Mouse (Mus musculus) CH12.LX (cell line): ENCODE data around the gene Aff3. TPM values are rescaled to one million over a fixed set of nuclear protein-coding genes. Genes with fewer than 3 reads are reported as not detected.
A peak's percentile ranks its signal among the peaks of the same experiment; 100 is the strongest.

Experiments used
- DNase-seq: peaks from one replicate; pipeline ENCODE4 v3.0.0-alpha.2; 2013; ENCODE audit errors: extremely low read depth
- H3K27ac ChIP-seq: 2 replicates; pipeline ENCODE4 v1.5.1; 2012; ENCODE audit warnings: low read depth, mild to moderate bottlenecking, control low read depth, moderate library complexity; ENCODE audit not compliant: insufficient read depth
- H3K27me3 ChIP-seq: replicated peaks from 2 replicates; pipeline ENCODE3; 2012; ENCODE audit warnings: inconsistent platforms
- H3K36me3 ChIP-seq, 2 experiments: replicated peaks in 1 of 2; 2 replicates each; pipeline versions ENCODE3 to v1.6.1; 2012; ENCODE audit warnings: inconsistent platforms in 1 of 2, low read length in 1 of 2, mild to moderate bottlenecking in 1 of 2, mixed read lengths in 1 of 2, moderate library complexity in 1 of 2; ENCODE audit not compliant: control insufficient read depth in 1 of 2, insufficient read depth in 1 of 2
- H3K4me1 ChIP-seq, 2 experiments: 2 replicates each; pipeline ENCODE4 v1.6.1; 2012; ENCODE audit warnings: inconsistent platforms in 1 of 2, moderate library complexity in 1 of 2; ENCODE audit not compliant: insufficient read depth in 2 of 2, control insufficient read depth in 1 of 2
- H3K4me2 ChIP-seq: 2 replicates; pipeline ENCODE4 v1.6.1; 2012; ENCODE audit warnings: low read depth, mild to moderate bottlenecking, control low read depth; ENCODE audit not compliant: poor library complexity, insufficient read depth, severe bottlenecking
- H3K4me3 ChIP-seq, 3 experiments: fragments of 150-350 bp in 1 of 3; sonication (generic) in 1 of 3; replicated peaks in 1 of 3; 2 replicates each; pipeline versions ENCODE3 to v1.5.1; 2011 to 2012; ENCODE audit warnings: low read depth in 2 of 3, low read length in 2 of 3, mild to moderate bottlenecking in 2 of 3, moderate library complexity in 2 of 3, control low read depth in 1 of 3, improper control_type of control experiment in 1 of 3, inconsistent platforms in 1 of 3, mixed read lengths in 1 of 3; ENCODE audit not compliant: poor library complexity in 1 of 3
- H3K79me2 ChIP-seq: replicated peaks from 2 replicates; pipeline ENCODE4 v1.6.1; 2012; ENCODE audit warnings: mild to moderate bottlenecking, moderate library complexity; ENCODE audit not compliant: control insufficient read depth, poor library complexity, insufficient read depth, severe bottlenecking; ENCODE audit errors: extremely low read depth
- H3K9ac ChIP-seq: 2 replicates; pipeline ENCODE4 v1.6.1; 2012; ENCODE audit warnings: low read depth, mild to moderate bottlenecking, control low read depth, moderate library complexity; ENCODE audit not compliant: insufficient read depth
- H3K9me3 ChIP-seq: replicated peaks from 2 replicates; pipeline ENCODE3; 2012; ENCODE audit warnings: low read length, inconsistent platforms, mixed read lengths
- BHLHE40 ChIP-seq: IDR thresholded peaks from 2 replicates; pipeline ENCODE4 v1.6.1; 2011; ENCODE audit warnings: mild to moderate bottlenecking, low read depth, low read length, improper control_type of control experiment
- CHD2 ChIP-seq: IDR thresholded peaks from 2 replicates; pipeline ENCODE4 v1.6.1; 2011; ENCODE audit warnings: low read length, improper control_type of control experiment
- CTCF ChIP-seq, 2 experiments: IDR thresholded peaks in 1 of 2; conservative IDR thresholded peaks in 1 of 2; 2 replicates each; pipeline ENCODE4 v1.5.1; 2011 to 2012; ENCODE audit warnings: low read depth in 2 of 2, low read length in 2 of 2, improper control_type of control experiment in 1 of 2, inconsistent platforms in 1 of 2, mild to moderate bottlenecking in 1 of 2, moderate library complexity in 1 of 2
- ELF1 ChIP-seq: IDR thresholded peaks from 2 replicates; pipeline ENCODE4 v1.6.1; 2014; ENCODE audit warnings: low read depth, mild to moderate bottlenecking, inconsistent platforms, low read length, improper control_type of control experiment
- EP300 ChIP-seq: IDR thresholded peaks from 2 replicates; pipeline ENCODE4 v1.6.1; 2011; ENCODE audit warnings: low read length, improper control_type of control experiment
- GABPA ChIP-seq: IDR thresholded peaks from 2 replicates; pipeline ENCODE4 v1.6.1; 2012; ENCODE audit warnings: low read depth, low read length, improper control_type of control experiment, inconsistent platforms; ENCODE audit not compliant: insufficient replicate concordance
- HCFC1 ChIP-seq: IDR thresholded peaks from 2 replicates; pipeline ENCODE4 v1.6.1; 2012; ENCODE audit warnings: low read depth, mild to moderate bottlenecking, inconsistent platforms, low read length, improper control_type of control experiment
- JUN ChIP-seq: IDR thresholded peaks from 2 replicates; pipeline ENCODE4 v1.6.1; 2011; ENCODE audit warnings: low read depth, mild to moderate bottlenecking, low read length, improper control_type of control experiment, moderate library complexity; ENCODE audit not compliant: insufficient read depth
- JUND ChIP-seq: conservative IDR thresholded peaks from 2 replicates; pipeline ENCODE4 v1.6.1; 2011; ENCODE audit warnings: low read depth, low read length, improper control_type of control experiment
- MAFK ChIP-seq: IDR thresholded peaks from 2 replicates; pipeline ENCODE4 v1.6.1; 2011; ENCODE audit warnings: low read length, improper control_type of control experiment; ENCODE audit not compliant: insufficient replicate concordance
- MAX ChIP-seq: IDR thresholded peaks from 2 replicates; pipeline ENCODE4 v1.6.1; 2011; ENCODE audit warnings: low read length, improper control_type of control experiment
- MAZ ChIP-seq: IDR thresholded peaks from 2 replicates; pipeline ENCODE4 v1.6.1; 2012; ENCODE audit warnings: low read depth, mild to moderate bottlenecking, inconsistent platforms, low read length, improper control_type of control experiment, moderate library complexity
- MEF2A ChIP-seq: IDR thresholded peaks from 2 replicates; pipeline ENCODE4 v1.6.1; 2014; ENCODE audit warnings: low read depth, mild to moderate bottlenecking, inconsistent platforms, low read length, improper control_type of control experiment, borderline replicate concordance
- MXI1 ChIP-seq: IDR thresholded peaks from 2 replicates; pipeline ENCODE4 v1.6.1; 2011; ENCODE audit warnings: mild to moderate bottlenecking, low read depth, low read length, improper control_type of control experiment
- NELFE ChIP-seq: IDR thresholded peaks from 2 replicates; pipeline ENCODE4 v1.6.1; 2011; ENCODE audit warnings: low read depth, low read length, improper control_type of control experiment
- POLR2A ChIP-seq: IDR thresholded peaks from 2 replicates; pipeline ENCODE4 v1.6.1; 2011; ENCODE audit warnings: low read depth, mild to moderate bottlenecking, improper control_type of control experiment, low read length
- RAD21 ChIP-seq: IDR thresholded peaks from 2 replicates; pipeline ENCODE4 v1.6.1; 2011; ENCODE audit warnings: low read depth, mild to moderate bottlenecking, low read length, improper control_type of control experiment, moderate library complexity
- RCOR1 ChIP-seq: conservative IDR thresholded peaks from 2 replicates; pipeline ENCODE4 v1.6.1; 2012; ENCODE audit warnings: low read depth, mild to moderate bottlenecking, inconsistent platforms, low read length, improper control_type of control experiment
- SMC3 ChIP-seq: IDR thresholded peaks from 2 replicates; pipeline ENCODE4 v1.6.1; 2011; ENCODE audit warnings: low read depth, low read length, improper control_type of control experiment
- TCF12 ChIP-seq: IDR thresholded peaks from 2 replicates; pipeline ENCODE4 v1.6.1; 2014; ENCODE audit warnings: low read depth, mild to moderate bottlenecking, inconsistent platforms, low read length, improper control_type of control experiment
- UBTF ChIP-seq: IDR thresholded peaks from 2 replicates; pipeline ENCODE4 v1.6.1; 2012; ENCODE audit warnings: low read depth, mild to moderate bottlenecking, inconsistent platforms, low read length, improper control_type of control experiment, moderate library complexity
- USF1 ChIP-seq: IDR thresholded peaks from 2 replicates; pipeline ENCODE4 v1.6.1; 2014; ENCODE audit warnings: low read depth, mild to moderate bottlenecking, inconsistent platforms, low read length, improper control_type of control experiment
- ZC3H11A ChIP-seq: IDR thresholded peaks from 2 replicates; pipeline ENCODE4 v1.6.1; 2012; ENCODE audit warnings: low read depth, mild to moderate bottlenecking, inconsistent platforms, low read length, improper control_type of control experiment
- ZKSCAN1 ChIP-seq: IDR thresholded peaks from 2 replicates; pipeline ENCODE4 v1.6.1; 2012; ENCODE audit warnings: low read depth, inconsistent platforms, low read length, improper control_type of control experiment, borderline replicate concordance
- ZNF384 ChIP-seq: IDR thresholded peaks from 2 replicates; pipeline ENCODE4 v1.6.1; 2012; ENCODE audit warnings: low read depth, low read length, improper control_type of control experiment, inconsistent platforms
- dilution Hi-C: fragments of 300-500 bp; cut with MboI; formaldehyde crosslinking; loops from 2 replicates; pipeline ENCODE4 v1.14.3; 2020; ENCODE audit warnings: low sequenced_read_pairs; ENCODE audit not compliant: extremely low pct_unique_long_range_greater_than_20kb, extremely low pct_ligation_motif_present
- in situ Hi-C: fragments of 300-500 bp; cut with MboI; formaldehyde crosslinking; loops from 3 replicates; pipeline ENCODE4 v1.14.3; 2019; ENCODE audit warnings: low sequenced_read_pairs, low pct_ligation_motif_present, low pct_unique_long_range_greater_than_20kb, mixed read lengths
- polyA plus RNA-seq: library from polyadenylated mRNA; unstranded; fragments of >175 nt; gene quantifications from 2 replicates; pipeline ENCODE4 v1.2.1, GENCODE M21; 2012; ENCODE audit warnings: low read depth; ENCODE audit not compliant: insufficient read length
- total RNA-seq, 2 experiments: library from RNA; depleted of rRNA; stranded (reverse); fragments of 300-350 nt in 1 of 2; fragments of >200 nt in 1 of 2; gene quantifications; 2 replicates each; pipeline ENCODE4 v1.2.3; 2012 to 2014

The Aff3 gene
- total and polyA plus RNA-seq, 3 experiments = 5.1 to 29.9 (median 7.7) TPM

GRCm38 (mm10) chr1:38185517-38186226 is 479.1 kb downstream of the Aff3 start:
- dilution Hi-C loops = no loop called here
- no peak overlapping the region for H3K9ac ChIP-seq
- H3K9me3 ChIP-seq = no peaks in the 10 kb centered on the region
- H3K4me2 ChIP-seq = no peak overlapping the region
- no peaks in the 10 kb centered on the region for H3K79me2 ChIP-seq
- peaks cover 0 to 88% of the 10 kb centered on the region in 2 experiments for H3K36me3 ChIP-seq
- peaks cover 2 to 26% of the 10 kb centered on the region in 2 experiments; a peak in 1 of 4 replicates for H3K4me1 ChIP-seq
- DNase-seq = peak; percentile 71
- no peaks in the 10 kb centered on the region for H3K27me3 ChIP-seq
- TF ChIP-seq SMC3 = peak; percentile 81
- TF ChIP-seq RAD21 = peak; percentile 88
- TF ChIP-seq CTCF (conservative IDR thresholded peaks at IDR 0.05 in 1 of 2, IDR thresholded peaks at IDR 0.05 in 1 of 2; ENCODE audit: low read depth in 2 of 2, low read length in 2 of 2) = peak; percentile 90 to 96
- TF ChIP-seq JUND = no peak
- H3K27ac ChIP-seq = no peak overlapping the region
- no peak overlapping the region for H3K4me3 ChIP-seq
- in situ Hi-C loops = no loop called here

- Histone ChIP-seq H3K4me3 (no peak overlapping the region), H3K27me3 (no peaks in the 10 kb centered on the region), H3K9ac (no peak overlapping the region), H3K27ac (no peak overlapping the region), H3K4me1 (peaks cover 6 to 57% of the 10 kb centered on the region in 2 experiments), H3K79me2 (no peaks in the 10 kb centered on the region), H3K36me3 (peaks cover 0 to 84% of the 10 kb centered on the region in 2 experiments), H3K9me3 (no peaks in the 10 kb centered on the region), H3K4me2 (no peak overlapping the region)
- in situ Hi-C loops (no loop called here), dilution Hi-C loops (no loop called here)
- TF ChIP-seq ELF1 (no peak), BHLHE40 (no peak), MEF2A (no peak), GABPA (no peak), HCFC1 (no peak), ZKSCAN1 (no peak)
- DNase-seq = no peak
Observed at GRCm38 (mm10) chr1:38181020-38181550, 483.7 kb downstream of the Aff3 start.

- dilution Hi-C loops = no loop called here
- peak; percentile 48 for DNase-seq
- in situ Hi-C loops = no loop called here
- TF ChIP-seq MAFK (no peak), MXI1 (no peak), HCFC1 (no peak), JUN (no peak), MAZ (no peak), RCOR1 (no peak), ZC3H11A (no peak), NELFE (no peak), TCF12 (peak; percentile 65; the same call in 1 of the 2 replicates), EP300 (peak; percentile 27; the same call in 1 of the 2 replicates), CHD2 (no peak), USF1 (no peak), UBTF (no peak), MAX (peak; percentile 76), GABPA (no peak), POLR2A (no peak), ZNF384 (no peak)
Observed at GRCm38 (mm10) chr1:38178929-38179328, 485.8 kb downstream of the Aff3 start.

More at GRCm38 (mm10) chr1:38178929-38179328, 485.8 kb downstream of the Aff3 start:
- Histone ChIP-seq H3K36me3 (peaks cover 0 to 68% of the 10 kb centered on the region in 2 experiments), H3K9me3 (no peaks in the 10 kb centered on the region), H3K4me3 (no peak overlapping the region), H3K27me3 (no peaks in the 10 kb centered on the region), H3K9ac (no peak overlapping the region), H3K4me2 (no peak overlapping the region), H3K79me2 (no peaks in the 10 kb centered on the region), H3K27ac (no peak overlapping the region), H3K4me1 (peaks cover 6 to 54% of the 10 kb centered on the region in 2 experiments)
